Mouse (Mus musculus) lung, adult 10 weeks (tissue): ENCODE data around the gene Map6d1. TPM values are rescaled to one million over a fixed set of nuclear protein-coding genes. Genes with fewer than 3 reads are reported as not detected.

ENCODE experiments used
- polyA plus RNA-seq: library from polyadenylated mRNA; stranded (reverse); fragments of 350-450 nt; fragmentation: Illumina TruSeq; extraction: RNeasy Lipid Tissue Mini Kit (QIAGEN cat#74804); gene quantifications from one replicate; pipeline ENCODE4 v1.2.3, GENCODE M21; 2014; ENCODE audit warnings: low read depth, low replicate concordance; ENCODE audit not compliant: insufficient read depth

Gene Map6d1
- polyA plus RNA-seq: not detected

GRCm38 (mm10) chr16:20240468-20241414 lies at the start of gene Map6d1:
TSS of gene Map6d1 (minus strand) at chr16:20241358.

Other genes with a start within 250 kb of the Map6d1 start
- gene Klhl24, start 143.8 kb downstream of the Map6d1 start, polyA plus RNA-seq: 16.2 TPM
- 5.0 TPM for gene Yeats2, start 100.3 kb downstream of the Map6d1 start, polyA plus RNA-seq
- gene Parl, start 61.0 kb upstream of the Map6d1 start, polyA plus RNA-seq: 40.0 TPM
- 1.6 TPM for gene Cyp2ab1, start 84.0 kb upstream of the Map6d1 start, polyA plus RNA-seq
- 26.6 TPM for gene Abcc5, start 185.0 kb upstream of the Map6d1 start, polyA plus RNA-seq